Mouse (Mus musculus) forebrain, embryonic 12.5 days (tissue): ENCODE data around the gene Szrd1. TPM values are rescaled to one million over a fixed set of nuclear protein-coding genes. Genes with fewer than 3 reads are reported as not detected.

Experiments used
- ATAC-seq: fragments of 200-750 bp; cut with Nextera tagmentation; 2 replicates; pipeline ENCODE4 v1.8.0; 2017; ENCODE audit warnings: moderate TSS enrichment; ENCODE audit not compliant: low FRiP score
- H3K27ac ChIP-seq: fragments of 300-500 bp; sonication (generic); 2 replicates; pipeline ENCODE4 v1.5.1; 2016; ENCODE audit warnings: mild to moderate bottlenecking
- H3K27me3 ChIP-seq: fragments of 300-500 bp; sonication (generic); 2 replicates; pipeline ENCODE4 v1.6.1; 2016; ENCODE audit warnings: mild to moderate bottlenecking
- H3K36me3 ChIP-seq: fragments of 300-500 bp; sonication (generic); replicated peaks from 2 replicates; pipeline ENCODE4 v1.6.1; 2016; ENCODE audit warnings: mild to moderate bottlenecking
- H3K4me1 ChIP-seq: fragments of 300-500 bp; sonication (generic); 2 replicates; pipeline ENCODE4 v1.6.1; 2016
- H3K4me2 ChIP-seq: fragments of 300-500 bp; sonication (generic); 2 replicates; pipeline ENCODE4 v1.6.1; 2016; ENCODE audit warnings: mild to moderate bottlenecking, moderate library complexity
- H3K4me3 ChIP-seq: fragments of 300-500 bp; sonication (generic); replicated peaks from 2 replicates; pipeline ENCODE4 v1.5.1; 2016; ENCODE audit warnings: mild to moderate bottlenecking
- H3K9ac ChIP-seq: fragments of 300-500 bp; sonication (generic); 2 replicates; pipeline ENCODE4 v1.6.1; 2016; ENCODE audit warnings: mild to moderate bottlenecking
- H3K9me3 ChIP-seq: fragments of 300-500 bp; sonication (generic); 2 replicates; pipeline ENCODE4 v1.6.1; 2016
- WGBS: fragments of 180-500 bp; shearing (Covaris S2); methylation state at CpG from one replicate; pipeline ENCODE4 v1.1.7; 2016; 5-methylcytosine and 5-hydroxymethylcytosine counted together
- polyA plus RNA-seq: library from polyadenylated mRNA; unstranded; fragments of >200 nt; fragmentation: Nextera tagmentation; extraction: Ambion mirVana; gene quantifications from 2 replicates; pipeline ENCODE4 v1.2.1, GENCODE M21; 2016

The Szrd1 gene
- polyA plus RNA-seq, 1 experiment from 2014 or later, result 36.4 TPM

GRCm38 (mm10) chr4:141129190-141129710 is 10.3 kb downstream of the Szrd1 start:
- WGBS, result 83% methylated on average over 6 of the region's 6 CpGs
- H3K9me3 ChIP-seq, result no peaks in the 10 kb centered on the region
- no peak overlapping the region for H3K4me3 ChIP-seq
- H3K9ac ChIP-seq, result no peak overlapping the region
- peaks cover 5% of the 10 kb centered on the region; the same call in 1 of the 2 replicates for H3K36me3 ChIP-seq
- H3K4me2 ChIP-seq, result no peak overlapping the region
- H3K27me3 ChIP-seq, result no peaks in the 10 kb centered on the region
- ATAC-seq, result no peak
- peaks cover 28% of the 10 kb centered on the region for H3K4me1 ChIP-seq
- H3K27ac ChIP-seq, result no peak overlapping the region

GRCm38 (mm10) chr4:141123065-141123464 is 16.5 kb downstream of the Szrd1 start:
- Histone ChIP-seq H3K27ac (no peak overlapping the region), H3K4me1 (peaks cover 25% of the 10 kb centered on the region), H3K4me3 (no peak overlapping the region), H3K27me3 (no peaks in the 10 kb centered on the region), H3K4me2 (no peak overlapping the region), H3K36me3 (peaks cover 13% of the 10 kb centered on the region), H3K9ac (no peak overlapping the region), H3K9me3 (no peaks in the 10 kb centered on the region)
- WGBS, result 50% methylated on average over 1 of the region's 1 CpGs
- no peak for ATAC-seq

GRCm38 (mm10) chr4:141122663-141123062 is 16.9 kb downstream of the Szrd1 start:
- Histone ChIP-seq H3K36me3 (peaks cover 16% of the 10 kb centered on the region), H3K4me3 (no peak overlapping the region), H3K9me3 (no peaks in the 10 kb centered on the region), H3K9ac (no peak overlapping the region), H3K4me2 (no peak overlapping the region), H3K4me1 (peaks cover 25% of the 10 kb centered on the region), H3K27me3 (no peaks in the 10 kb centered on the region), H3K27ac (no peak overlapping the region)
- no peak for ATAC-seq
- 85% methylated on average over 7 of the region's 7 CpGs for WGBS

- Histone ChIP-seq H3K27ac (no peak overlapping the region), H3K36me3 (peaks cover 31% of the 10 kb centered on the region), H3K4me2 (no peak overlapping the region), H3K27me3 (no peaks in the 10 kb centered on the region), H3K9me3 (no peaks in the 10 kb centered on the region), H3K4me1 (peaks cover 25% of the 10 kb centered on the region), H3K4me3 (no peak overlapping the region), H3K9ac (no peak overlapping the region)
- peak; percentile 68 for ATAC-seq
- WGBS, result 23% methylated on average over 11 of the region's 11 CpGs
These were observed 18.9 kb downstream of the Szrd1 start for GRCm38 (mm10) chr4:141120700-141121099.

GRCm38 (mm10) chr4:141118691-141119090 is 20.9 kb downstream of the Szrd1 start:
- no peak overlapping the region for H3K4me3 ChIP-seq
- 82% methylated on average over 4 of the region's 4 CpGs for WGBS
- no peak overlapping the region for H3K4me2 ChIP-seq
- H3K27ac ChIP-seq, result no peak overlapping the region
- H3K36me3 ChIP-seq, result peaks cover 49% of the 10 kb centered on the region
- H3K9me3 ChIP-seq, result no peaks in the 10 kb centered on the region
- peaks cover 31% of the 10 kb centered on the region for H3K4me1 ChIP-seq
- H3K27me3 ChIP-seq, result no peaks in the 10 kb centered on the region
- ATAC-seq, result no peak
- no peak overlapping the region for H3K9ac ChIP-seq

GRCm38 (mm10) chr4:141115398-141115797 is 24.2 kb downstream of the Szrd1 start:
- H3K4me1 ChIP-seq, result peaks cover 23% of the 10 kb centered on the region
- ATAC-seq, result no peak

GRCm38 (mm10) chr4:141114521-141114981 is 25.0 kb downstream of the Szrd1 start:
- ATAC-seq, result no peak
- H3K4me1 ChIP-seq, result peaks cover 16% of the 10 kb centered on the region; the same call in 1 of the 2 replicates
- H3K27ac ChIP-seq, result no peak overlapping the region
- H3K36me3 ChIP-seq, result peaks cover 84% of the 10 kb centered on the region
- no peak overlapping the region for H3K4me3 ChIP-seq
- 86% methylated on average over 6 of the region's 6 CpGs for WGBS
- H3K27me3 ChIP-seq, result no peaks in the 10 kb centered on the region
- H3K9ac ChIP-seq, result no peak overlapping the region
- no peaks in the 10 kb centered on the region for H3K9me3 ChIP-seq
- no peak overlapping the region for H3K4me2 ChIP-seq

More at GRCm38 (mm10) chr4:141115398-141115797, 24.2 kb downstream of the Szrd1 start:
- H3K4me2 ChIP-seq, result no peak overlapping the region
- H3K27me3 ChIP-seq, result no peaks in the 10 kb centered on the region
- no peak overlapping the region for H3K27ac ChIP-seq
- H3K9ac ChIP-seq, result no peak overlapping the region
- 80% methylated on average over 8 of the region's 8 CpGs for WGBS
- no peak overlapping the region for H3K4me3 ChIP-seq
- peaks cover 81% of the 10 kb centered on the region for H3K36me3 ChIP-seq
- H3K9me3 ChIP-seq, result no peaks in the 10 kb centered on the region

- ATAC-seq, result no peak
- H3K27ac ChIP-seq, result no peak overlapping the region
- WGBS, result 82% methylated on average over 7 of the region's 7 CpGs
These were observed 25.7 kb downstream of the Szrd1 start for GRCm38 (mm10) chr4:141113831-141114230.

GRCm38 (mm10) chr4:141108196-141108732 is 31.3 kb downstream of the Szrd1 start:
- ATAC-seq, result no peak
- 50% methylated on average over 10 of the region's 10 CpGs for WGBS
- H3K36me3 ChIP-seq, result peaks cover 32% of the 10 kb centered on the region
- no peak overlapping the region for H3K27ac ChIP-seq
- H3K9ac ChIP-seq, result no peak overlapping the region
- no peaks in the 10 kb centered on the region for H3K27me3 ChIP-seq
- H3K9me3 ChIP-seq, result no peaks in the 10 kb centered on the region
- H3K4me2 ChIP-seq, result no peak overlapping the region
- no peak overlapping the region for H3K4me3 ChIP-seq
- no peaks in the 10 kb centered on the region for H3K4me1 ChIP-seq

More at GRCm38 (mm10) chr4:141113831-141114230, 25.7 kb downstream of the Szrd1 start:
- no peak overlapping the region for H3K9ac ChIP-seq
- H3K9me3 ChIP-seq, result no peaks in the 10 kb centered on the region
- H3K27me3 ChIP-seq, result no peaks in the 10 kb centered on the region
- H3K4me3 ChIP-seq, result no peak overlapping the region
- H3K4me1 ChIP-seq, result peaks cover 9% of the 10 kb centered on the region; the same call in 1 of the 2 replicates
- H3K4me2 ChIP-seq, result no peak overlapping the region
- peaks cover 83% of the 10 kb centered on the region for H3K36me3 ChIP-seq

- no peak overlapping the region for H3K4me3 ChIP-seq
- 88% methylated on average over 16 of the region's 16 CpGs for WGBS
- ATAC-seq, result no peak
- no peak overlapping the region for H3K4me2 ChIP-seq
- no peaks in the 10 kb centered on the region for H3K9me3 ChIP-seq
- H3K4me1 ChIP-seq, result no peaks in the 10 kb centered on the region
- H3K27me3 ChIP-seq, result no peaks in the 10 kb centered on the region
- no peak overlapping the region for H3K9ac ChIP-seq
- no peak overlapping the region for H3K27ac ChIP-seq
- H3K36me3 ChIP-seq, result peaks cover 16% of the 10 kb centered on the region
These were observed 32.9 kb downstream of the Szrd1 start for GRCm38 (mm10) chr4:141106526-141107183.

GRCm38 (mm10) chr4:141101855-141102254 is 37.7 kb downstream of the Szrd1 start:
- Histone ChIP-seq H3K27ac (no peak overlapping the region), H3K4me2 (no peak overlapping the region), H3K4me3 (no peak overlapping the region), H3K9me3 (no peaks in the 10 kb centered on the region), H3K4me1 (peaks cover 2% of the 10 kb centered on the region), H3K36me3 (no peaks in the 10 kb centered on the region), H3K9ac (no peak overlapping the region), H3K27me3 (no peaks in the 10 kb centered on the region)
- no peak for ATAC-seq
- 64% methylated on average over 6 of the region's 6 CpGs for WGBS

- Histone ChIP-seq H3K4me2 (no peak overlapping the region), H3K9ac (no peak overlapping the region), H3K27me3 (no peaks in the 10 kb centered on the region), H3K36me3 (no peaks in the 10 kb centered on the region), H3K9me3 (no peaks in the 10 kb centered on the region), H3K4me1 (peaks cover 4% of the 10 kb centered on the region), H3K27ac (no peak overlapping the region), H3K4me3 (no peak overlapping the region)
- WGBS, result 89% methylated on average over 9 of the region's 9 CpGs
- ATAC-seq, result no peak
These were observed 38.3 kb downstream of the Szrd1 start for GRCm38 (mm10) chr4:141101291-141101690.

GRCm38 (mm10) chr4:141099956-141100355 is 39.6 kb downstream of the Szrd1 start:
- H3K4me3 ChIP-seq, result no peak overlapping the region
- H3K9ac ChIP-seq, result no peak overlapping the region
- no peak overlapping the region for H3K27ac ChIP-seq
- no peak overlapping the region for H3K4me2 ChIP-seq
- H3K9me3 ChIP-seq, result no peaks in the 10 kb centered on the region
- 76% methylated on average over 5 of the region's 5 CpGs for WGBS
- H3K4me1 ChIP-seq, result peaks cover 4% of the 10 kb centered on the region
- ATAC-seq, result no peak
- no peaks in the 10 kb centered on the region for H3K36me3 ChIP-seq
- H3K27me3 ChIP-seq, result no peaks in the 10 kb centered on the region
